Mouse (Mus musculus) spleen, postnatal 14 days (tissue): ENCODE results near the gene Mrps21.

Source experiments
- DNase-seq, 2 experiments: peaks; one replicate each; pipeline ENCODE4 v3.0.0; 2021 to 2022; ENCODE audit warnings: low spot score in 2 of 2

Gene Mrps21

DNA sequence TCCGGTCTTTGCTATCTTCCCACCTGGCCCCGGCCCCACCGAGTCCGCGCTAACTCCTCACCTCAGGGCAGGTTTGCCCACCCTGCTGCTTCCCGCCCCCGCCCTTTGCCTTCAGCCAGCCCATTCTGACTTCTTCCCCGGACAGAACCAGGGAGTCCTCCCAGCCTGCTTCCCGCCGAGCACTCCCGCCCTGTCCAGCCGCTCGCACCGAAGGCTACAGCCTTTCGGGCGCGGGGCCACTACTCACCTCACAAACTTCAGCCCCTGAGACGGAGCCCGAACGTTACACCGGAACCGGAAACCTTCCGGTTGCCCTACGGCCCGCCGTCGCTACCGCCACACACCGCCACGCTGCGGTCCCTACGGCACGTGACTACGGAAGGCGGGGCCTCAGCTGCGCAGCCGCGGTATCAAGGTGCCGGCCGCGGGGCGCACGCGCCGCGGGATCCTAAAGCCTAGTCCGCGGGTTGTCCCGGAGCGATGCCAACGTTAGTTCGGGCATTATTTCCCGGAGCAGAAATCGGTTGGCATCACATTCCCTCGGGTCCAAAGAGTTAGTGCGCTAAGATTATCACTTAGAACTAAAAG, 15.7 kb downstream of the Mrps21 start, which contains the start of gene Prpf3:
Prpf3 (minus strand) TSS at position 384 of the 588 bp plus-strand sequence.
- DNase-seq = peak; percentile 90 to 94

DNA sequence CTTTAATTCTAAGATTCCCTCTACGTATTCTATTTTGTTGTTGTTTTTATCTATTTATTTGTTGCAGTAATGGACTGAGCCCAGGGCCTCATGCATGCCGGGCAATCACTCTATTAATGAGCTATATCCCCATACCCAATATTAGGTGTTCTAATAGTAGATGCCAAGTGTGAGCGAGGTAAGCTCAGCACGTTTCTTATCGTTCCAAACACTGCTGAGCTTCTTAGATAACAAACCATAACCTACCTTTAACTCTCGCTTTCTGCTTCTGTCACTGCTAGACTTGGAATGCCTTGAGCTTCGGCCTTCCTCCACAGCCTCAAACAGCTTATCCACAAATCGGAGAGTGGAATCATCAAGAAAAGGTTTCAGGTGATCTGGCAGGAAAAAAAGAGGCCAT, 20.0 kb downstream of the Mrps21 start:
- DNase-seq = no peak

DNA sequence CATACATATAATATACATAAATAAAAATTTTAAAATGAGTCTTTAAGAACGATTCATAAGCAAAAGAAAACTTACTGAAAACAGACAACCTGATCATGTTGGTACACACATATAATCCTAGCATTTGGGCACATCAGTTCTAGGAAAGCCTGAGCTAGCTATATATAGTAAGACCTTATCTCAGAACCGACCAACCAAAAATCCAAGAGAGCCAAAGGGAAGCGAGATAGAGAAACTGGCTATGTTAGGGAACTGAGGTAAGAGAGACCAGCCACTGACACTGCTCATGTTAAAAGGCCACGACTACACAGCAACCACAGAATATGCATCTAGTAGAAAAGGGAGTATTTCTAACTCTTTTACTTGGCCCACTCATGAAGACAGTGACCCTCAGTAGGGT, 20.7 kb downstream of the Mrps21 start:
- DNase-seq = no peak

DNA sequence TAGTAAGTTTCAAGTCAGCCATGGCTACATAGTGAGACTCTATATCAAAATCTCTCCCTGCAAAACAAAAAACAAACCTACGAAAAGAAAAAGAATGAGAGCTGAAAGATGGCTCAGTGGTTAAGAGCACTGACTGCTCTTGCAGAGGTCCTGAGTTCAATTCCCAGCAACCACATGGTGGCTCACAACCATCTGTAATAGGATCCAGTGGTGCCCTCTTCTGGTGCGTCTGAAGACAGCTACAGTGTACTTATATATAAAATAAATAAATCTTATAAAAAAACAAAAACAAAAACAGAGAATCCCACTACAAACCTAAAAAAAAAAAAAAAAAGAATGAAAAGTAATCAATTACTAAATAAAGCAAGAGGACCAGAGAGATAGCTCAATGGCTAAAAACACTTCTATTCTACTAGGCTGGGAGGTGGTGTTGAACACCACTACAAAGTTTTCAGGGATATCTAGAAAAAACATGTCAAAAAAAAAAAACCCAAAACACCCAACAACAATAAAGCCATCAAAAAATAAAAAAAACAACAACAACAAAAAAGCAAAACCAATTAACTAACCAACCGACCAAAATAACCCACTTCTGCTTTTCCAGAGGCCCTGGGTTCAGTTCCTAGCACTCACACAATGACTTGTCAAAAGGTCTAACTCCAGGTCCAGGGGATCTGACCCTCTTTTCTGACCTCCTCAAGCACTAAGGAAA, 28.7 kb downstream of the Mrps21 start:
- DNase-seq = no peak

DNA sequence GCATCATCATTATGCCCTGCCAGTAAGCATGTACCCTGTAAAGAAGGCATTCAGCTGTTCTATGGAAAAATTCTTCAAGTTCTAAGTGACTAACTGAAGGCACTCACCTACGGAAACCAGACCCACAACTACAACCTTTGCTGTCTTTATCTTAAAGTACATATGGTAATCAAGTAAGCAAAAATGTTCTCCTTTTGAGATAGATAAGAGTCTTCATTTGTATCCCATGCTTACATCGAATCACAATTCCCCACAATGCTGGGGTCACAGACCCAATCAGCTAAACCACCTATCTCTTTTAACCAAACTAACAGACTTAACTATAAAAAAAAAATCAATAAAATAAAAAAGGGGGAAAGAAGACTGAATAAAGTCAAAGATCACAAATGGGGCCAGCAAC, 32.1 kb downstream of the Mrps21 start:
- DNase-seq = no peak

DNA sequence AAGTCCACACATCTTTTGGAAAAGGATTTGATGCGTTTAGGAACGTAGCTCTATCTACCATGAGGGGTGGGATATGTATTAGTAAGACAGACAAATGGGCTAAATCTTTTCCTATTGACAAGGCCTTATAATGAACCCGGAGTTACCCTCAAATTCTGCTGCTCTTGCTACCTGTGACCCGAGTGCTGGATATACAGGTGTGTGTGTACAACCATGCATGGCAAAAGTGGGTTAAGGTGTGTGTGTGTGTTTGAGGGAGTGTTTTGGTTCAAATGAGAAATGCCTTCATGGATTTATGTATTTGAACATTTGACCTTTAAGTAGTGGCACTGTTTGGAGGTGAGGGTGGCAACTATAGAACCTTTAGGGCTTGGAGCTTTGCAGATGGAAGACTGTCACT, 42.3 kb downstream of the Mrps21 start:
- no peak for DNase-seq

DNA sequence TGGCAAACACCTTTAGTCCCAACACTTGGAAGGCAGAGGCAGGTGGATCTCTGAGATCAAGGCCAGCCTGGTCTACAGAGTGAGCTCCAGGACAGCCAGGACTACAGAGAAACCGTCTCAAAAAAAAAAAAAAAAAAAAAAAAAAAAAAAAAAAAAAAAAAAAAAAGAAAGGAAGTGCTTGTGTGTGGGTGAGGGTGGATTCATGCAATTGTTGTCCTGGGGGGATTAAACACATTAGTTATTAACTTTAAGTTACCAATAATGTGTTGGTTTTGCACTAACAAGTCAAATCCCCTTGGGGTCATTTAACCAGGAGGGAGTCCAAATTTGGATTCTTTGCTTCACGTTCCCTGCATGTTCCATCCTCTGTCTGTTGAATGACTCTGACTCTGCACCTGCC, 45.0 kb downstream of the Mrps21 start:
- no peak for DNase-seq

DNA sequence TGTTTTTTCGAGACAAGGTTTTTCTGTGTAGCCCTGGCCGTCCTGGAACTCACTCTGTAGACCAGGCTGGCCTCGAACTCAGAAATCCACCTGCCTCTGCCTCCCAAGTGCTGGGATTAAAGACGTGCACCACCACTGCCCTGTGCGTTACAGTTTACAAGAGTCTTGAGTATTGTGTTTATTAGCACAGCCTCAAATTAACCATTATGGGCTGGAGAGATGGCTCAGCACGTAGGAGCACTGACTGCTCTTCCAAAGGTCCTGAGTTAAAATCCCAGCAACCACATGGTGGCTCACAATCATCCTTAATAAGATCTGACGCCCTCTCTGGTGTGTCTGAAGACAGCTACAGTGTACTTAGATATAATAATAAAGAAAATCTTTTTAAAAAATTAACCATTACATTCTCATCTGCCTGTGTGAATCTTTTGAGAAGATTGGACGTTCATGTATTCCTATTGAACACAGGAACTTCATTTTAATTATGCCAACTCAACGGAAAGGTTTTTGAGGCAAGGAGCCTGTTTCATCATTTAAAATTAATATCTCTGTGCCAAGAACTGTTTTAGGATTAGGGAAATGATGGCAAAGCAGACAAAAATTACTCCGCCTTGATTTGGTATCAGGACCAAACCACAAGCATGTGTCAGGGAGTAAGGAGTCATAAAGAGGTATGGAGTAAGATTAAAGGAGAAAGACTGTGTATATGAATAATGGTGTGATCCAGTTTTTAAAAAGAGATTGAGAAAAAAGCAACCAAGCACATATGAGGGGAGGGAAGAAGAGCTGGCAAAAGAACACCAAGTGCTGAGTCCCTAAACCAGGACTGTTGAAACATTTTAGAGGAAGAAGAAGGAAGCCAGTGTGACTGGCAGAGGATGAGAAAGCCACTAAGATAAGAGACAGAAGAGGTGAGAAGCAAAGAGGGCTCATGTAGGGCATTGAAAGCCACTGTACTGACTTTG, 51.0 kb downstream of the Mrps21 start:
- DNase-seq = no peak

DNA sequence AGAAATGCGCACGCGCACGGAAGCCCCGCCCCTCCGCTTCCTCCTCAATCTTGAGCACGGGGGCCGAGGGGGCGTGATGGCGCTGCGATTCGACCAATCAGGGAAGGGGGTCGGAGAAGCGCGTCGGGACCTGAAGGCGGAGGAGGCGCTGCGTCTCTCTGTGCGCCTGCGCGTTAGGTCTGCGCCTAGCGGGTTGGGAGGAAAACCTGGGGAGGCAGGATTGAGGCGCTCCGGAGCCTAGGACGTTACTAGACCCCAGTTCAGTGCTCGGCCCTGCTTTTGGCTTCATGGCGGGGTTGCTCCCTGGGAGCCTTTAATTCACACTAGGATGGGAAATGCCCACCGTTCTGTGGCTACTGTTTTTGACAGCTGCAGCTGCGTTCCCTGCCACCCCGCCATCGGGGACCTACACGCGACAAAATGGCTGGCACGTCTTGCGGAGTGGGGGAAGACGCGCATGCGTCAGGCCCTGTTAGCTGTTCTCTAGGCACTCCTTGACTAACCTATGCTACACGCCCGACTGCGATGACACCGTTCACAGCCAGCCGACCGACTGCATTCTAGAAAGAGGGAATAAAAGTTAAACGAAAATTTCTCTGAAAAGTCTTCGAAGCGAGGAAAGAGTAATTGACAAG, 51.9 kb downstream of the Mrps21 start:
- peak; percentile 99 to 100 for DNase-seq

DNA sequence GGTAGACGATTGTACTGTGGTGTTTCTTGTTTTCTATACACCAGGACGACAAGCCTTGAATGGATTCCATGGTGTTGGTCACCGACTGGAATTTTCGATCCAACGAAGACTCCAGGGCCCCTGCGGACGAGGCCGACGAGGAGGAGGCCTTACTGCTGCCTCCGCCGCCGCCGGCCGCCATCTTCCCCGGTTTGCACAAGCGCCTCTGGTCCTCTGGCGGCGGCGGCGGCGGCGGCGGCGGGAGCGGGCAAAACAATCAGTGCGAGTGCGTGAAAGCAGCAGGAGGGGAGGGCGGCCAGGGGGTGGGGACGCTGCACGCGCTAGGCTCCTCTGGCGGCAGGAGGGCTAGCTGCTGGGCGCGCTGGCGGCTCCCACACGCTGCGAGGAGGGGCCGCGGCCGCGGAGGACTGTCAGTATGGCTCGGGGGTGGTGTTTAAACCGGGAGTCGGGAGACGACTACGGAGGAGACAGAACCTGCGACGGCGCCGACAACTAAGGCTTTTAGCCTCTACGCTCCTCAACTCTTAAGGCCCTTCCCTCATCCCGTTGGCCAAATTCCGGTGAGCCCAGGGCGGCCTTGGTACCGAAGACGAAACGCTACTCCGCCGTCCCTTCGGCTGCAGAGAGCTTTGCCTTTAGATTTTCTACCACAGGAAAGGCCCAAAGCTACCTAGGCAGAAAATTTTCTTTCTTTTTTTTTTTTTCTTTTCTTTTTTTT, 52.6 kb downstream of the Mrps21 start, which contains the start of gene Rprd2:
Rprd2 (minus strand) TSS at position 293 of the 718 bp plus-strand sequence.
- DNase-seq = peak; percentile 54 to 65

DNA sequence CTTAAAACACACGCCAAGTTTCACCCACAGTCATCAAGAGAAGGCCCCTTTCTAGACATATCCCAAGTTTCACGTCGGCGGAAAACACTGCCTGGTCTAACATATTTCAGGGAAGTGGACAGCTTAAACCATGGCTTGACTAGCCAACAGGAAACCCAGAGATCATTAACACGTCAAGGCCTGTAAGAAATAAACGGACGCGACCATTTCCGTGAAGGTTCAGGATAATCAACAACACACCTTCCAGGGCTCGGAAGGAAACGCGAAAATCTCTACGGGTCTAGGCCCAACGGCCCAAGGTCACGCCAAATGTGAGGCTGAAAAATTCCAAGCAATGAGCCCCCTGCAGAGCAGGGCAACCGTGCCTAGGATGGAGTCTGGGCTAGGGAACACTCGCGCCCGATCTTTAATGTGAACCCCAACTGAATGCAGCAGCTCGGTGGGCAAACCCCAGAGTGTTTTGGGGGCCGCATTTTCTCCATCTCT, 53.2 kb downstream of the Mrps21 start:
- DNase-seq = peak; percentile 19 to 23

DNA sequence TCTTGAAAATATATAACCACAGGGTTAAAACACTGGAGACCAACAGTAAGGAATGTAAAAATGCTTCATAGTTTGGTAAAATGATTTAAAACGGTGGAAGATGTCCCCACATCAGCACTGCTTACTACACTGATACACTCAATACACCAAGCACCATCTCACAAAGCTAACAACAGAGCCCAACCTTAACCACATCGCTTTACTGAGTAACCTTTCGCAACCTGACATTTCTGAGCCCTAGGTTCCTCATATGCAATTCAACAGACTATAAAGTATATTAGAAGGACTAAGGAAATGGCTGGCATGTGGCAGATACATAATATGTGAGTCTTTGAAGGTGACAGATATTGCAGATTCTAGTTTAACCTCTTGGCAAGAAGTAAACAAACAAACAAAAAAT, 54.6 kb downstream of the Mrps21 start:
- DNase-seq = no peak
